ENCODE assay signal across 35 mouse cellular contexts in the genomic region with DNA sequence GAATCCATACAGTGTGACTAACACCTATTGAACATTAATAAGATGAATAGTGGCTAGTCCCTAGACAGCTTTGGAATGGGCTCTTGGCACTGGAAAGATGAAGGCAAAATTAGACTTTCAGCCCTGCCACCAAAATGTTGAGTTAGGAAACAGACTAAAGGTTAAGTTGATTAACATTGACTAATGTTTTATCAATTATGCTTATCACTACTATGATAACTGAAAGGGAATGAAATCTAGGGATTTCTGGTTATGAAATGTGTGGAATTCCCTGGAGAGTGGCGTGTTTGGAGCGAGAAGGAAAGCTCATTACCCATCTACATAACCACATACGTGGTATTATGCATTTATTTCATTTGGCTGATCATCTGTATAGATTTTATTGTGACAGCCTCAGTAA.
"Had no signal": no experiment of that assay in that cellular context is flagged by ENCODE, and none has a peak within 500 bp of the region (broad histone marks: within the 10 kb centered on the region; RNA-seq: fewer than 3 reads in every experiment).

No protein-coding gene starts in this region.

- H3K36me3 ChIP-seq: heart, embryonic 10.5 days; heart, embryonic 12.5 days; heart, embryonic 13.5 days; heart, embryonic 15.5 days; hindbrain, embryonic 10.5 days; hindbrain, embryonic 12.5 days; hindbrain, embryonic 13.5 days; hindbrain, embryonic 15.5 days; intestine, embryonic 15.5 days; kidney, embryonic 15.5 days had no signal

- H3K9ac ChIP-seq: heart, embryonic 12.5 days; heart, embryonic 13.5 days; heart, embryonic 15.5 days; hindbrain, embryonic 12.5 days; hindbrain, embryonic 13.5 days; hindbrain, embryonic 14.5 days; hindbrain, embryonic 15.5 days; intestine, embryonic 15.5 days; kidney, embryonic 15.5 days had no signal

- H3K4me2 ChIP-seq: heart, embryonic 11.5 days; heart, embryonic 12.5 days; heart, embryonic 13.5 days; heart, embryonic 15.5 days; hindbrain, embryonic 12.5 days; hindbrain, embryonic 13.5 days; hindbrain, embryonic 14.5 days; hindbrain, embryonic 15.5 days; intestine, embryonic 15.5 days; kidney, embryonic 15.5 days had no signal

- ATAC-seq: hindbrain, embryonic 16.5 days; hindbrain, postnatal 0 days; inflammation-experienced regulatory T-cells, adult 6 months; intestine, embryonic 15.5 days; intestine, embryonic 16.5 days; intestine, postnatal 0 days had no signal

- DNase-seq: heart, postnatal 10 days; heart, postnatal 14 days; heart, postnatal 36 days; heart, postnatal 4 days; kidney, adult 11 months; kidney, adult 18-20 months; kidney, adult 2 months; kidney, adult 8-10 months; kidney, adult 9 months; kidney, postnatal 10 days; kidney, postnatal 14 days; kidney, postnatal 25 days; kidney, postnatal 36 days; kidney, postnatal 4 days; layer of hippocampus, adult 9-11 months; layer of hippocampus, postnatal 36 days had no signal

- H3K27ac ChIP-seq: heart, embryonic 10.5 days; heart, embryonic 13.5 days; heart, embryonic 15.5 days; hindbrain, embryonic 10.5 days; hindbrain, embryonic 12.5 days; hindbrain, embryonic 13.5 days; hindbrain, embryonic 14.5 days; hindbrain, embryonic 15.5 days; hindbrain, postnatal 0 days; intestine, embryonic 15.5 days; kidney, embryonic 15.5 days; kidney, postnatal 0 days; layer of hippocampus, adult 2 months had no signal

- H3K4me1 ChIP-seq: heart, embryonic 10.5 days; heart, embryonic 12.5 days; heart, embryonic 13.5 days; heart, embryonic 15.5 days; hindbrain, embryonic 10.5 days; hindbrain, embryonic 12.5 days; hindbrain, embryonic 13.5 days; hindbrain, embryonic 15.5 days; intestine, embryonic 15.5 days; kidney, embryonic 15.5 days had no signal

- H3K27me3 ChIP-seq: heart, embryonic 12.5 days; heart, embryonic 13.5 days; heart, embryonic 15.5 days; hindbrain, embryonic 12.5 days; hindbrain, embryonic 13.5 days; hindbrain, embryonic 15.5 days; intestine, embryonic 15.5 days; kidney, embryonic 15.5 days had no signal

- H3K9me3 ChIP-seq: heart, embryonic 10.5 days; intestine, embryonic 15.5 days; kidney, embryonic 15.5 days had no signal

- H3K4me3 ChIP-seq: heart, embryonic 10.5 days; heart, embryonic 12.5 days; heart, embryonic 13.5 days; heart, embryonic 15.5 days; hindbrain, embryonic 10.5 days; hindbrain, embryonic 12.5 days; hindbrain, embryonic 13.5 days; hindbrain, embryonic 15.5 days; intestine, embryonic 15.5 days; kidney, embryonic 15.5 days; layer of hippocampus, adult 2 months had no signal
